8 mouse cellular contexts compared by ENCODE assay signal in the genomic region with DNA sequence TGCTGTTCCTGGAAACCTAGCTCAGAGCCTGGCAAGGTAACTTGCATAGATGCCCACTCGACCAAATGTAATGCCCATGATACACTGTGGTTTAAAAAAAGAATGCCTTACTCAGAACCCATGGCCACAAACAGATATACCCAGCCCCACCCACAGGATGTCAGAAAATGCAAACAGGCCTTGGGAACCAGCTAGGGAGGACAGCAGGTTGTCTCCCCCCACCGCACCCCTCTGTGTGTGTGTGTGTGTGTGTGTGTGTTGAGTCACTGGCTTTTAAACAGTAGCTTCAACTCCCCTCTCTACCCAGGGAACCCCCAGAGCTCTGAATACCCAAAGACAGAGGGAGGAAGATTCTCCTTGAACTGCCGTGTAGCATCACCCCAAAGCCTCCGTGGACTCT. TPM values are rescaled to one million over a fixed set of nuclear protein-coding genes. Genes with fewer than 3 reads are reported as not detected.
DNase-seq lines count a peak whose midpoint lies in the region; ATAC-seq and TF ChIP-seq lines count a peak whose summit lies in the region.

No protein-coding gene starts in this region.

- H3K9ac ChIP-seq in neural tube, embryonic 11.5 days (ENCODE audit: low read length): no peak overlapping the region
- no peak overlapping the region for H3K9ac ChIP-seq in forebrain, embryonic 16.5 days (replicated peaks; ENCODE audit: low read depth, low read length)
- H3K9ac ChIP-seq in lung, embryonic 16.5 days (ENCODE audit: low read length): peak overlapping the region; percentile 43
- peak overlapping the region; percentile 59; the same call in 1 of the 2 replicates for H3K9ac ChIP-seq in stomach, postnatal 0 days (ENCODE audit: low read length)

- H3K27me3 ChIP-seq in neural tube, embryonic 11.5 days (ENCODE audit: control insufficient read depth, insufficient read depth, low read length): no peaks in the 10 kb centered on the region
- H3K27me3 ChIP-seq in forebrain, embryonic 16.5 days (replicated peaks; ENCODE audit: control insufficient read depth, insufficient read depth, low read length): 0 out of 2 replicates have a peak, but pooled peaks cover 6% of the 10 kb centered on the region
- H3K27me3 ChIP-seq in lung, embryonic 16.5 days (ENCODE audit: control insufficient read depth, insufficient read depth, low read depth, low read length): no peaks in the 10 kb centered on the region
- H3K27me3 ChIP-seq in stomach, postnatal 0 days (ENCODE audit: control insufficient read depth, insufficient read depth, low read length): no peaks in the 10 kb centered on the region

- peak overlapping the region; percentile 97 for H3K4me2 ChIP-seq in neural tube, embryonic 11.5 days (ENCODE audit: low read depth)
- H3K4me2 ChIP-seq in forebrain, embryonic 16.5 days (ENCODE audit: low read length): peak overlapping the region; percentile 92
- H3K4me2 ChIP-seq in lung, embryonic 16.5 days (ENCODE audit: low read depth, low read length): peak overlapping the region; percentile 88
- peak overlapping the region; percentile 95 for H3K4me2 ChIP-seq in stomach, postnatal 0 days (replicated peaks; ENCODE audit: low read depth)

- WGBS in neural tube, embryonic 11.5 days: 65% methylated on average over 4 of the region's 4 CpGs
- WGBS in forebrain, embryonic 16.5 days: 48% methylated on average over 4 of the region's 4 CpGs
- WGBS in lung, embryonic 16.5 days: 42% methylated on average over 4 of the region's 4 CpGs
- WGBS in stomach, postnatal 0 days: 39% methylated on average over 4 of the region's 4 CpGs

- no peaks in the 10 kb centered on the region for H3K36me3 ChIP-seq in neural tube, embryonic 11.5 days (ENCODE audit: control insufficient read depth, insufficient read depth, low read length)
- H3K36me3 ChIP-seq in forebrain, embryonic 16.5 days (ENCODE audit: control insufficient read depth, insufficient read depth): no peaks in the 10 kb centered on the region
- no peaks in the 10 kb centered on the region; the same call in none of the 2 replicates for H3K36me3 ChIP-seq in lung, embryonic 16.5 days (ENCODE audit: control insufficient read depth, insufficient read depth, low read length)
- peaks cover 4% of the 10 kb centered on the region; the same call in 1 of the 2 replicates for H3K36me3 ChIP-seq in stomach, postnatal 0 days (ENCODE audit: control insufficient read depth, insufficient read depth, low read length)

- no peak for TF ChIP-seq EP300 in stomach, postnatal 0 days (optimal IDR thresholded peaks at IDR 0.05)

- TF ChIP-seq CTCF in stomach, postnatal 0 days (IDR thresholded peaks at IDR 0.05; ENCODE audit: low read depth): no peak

- no peak for ATAC-seq in neural tube, embryonic 11.5 days (ENCODE audit: insufficient read depth, low FRiP score, low TSS enrichment)
- ATAC-seq in forebrain, embryonic 16.5 days: no peak
- ATAC-seq in lung, embryonic 16.5 days (ENCODE audit: low read depth): no peak
- no peak for ATAC-seq in stomach, postnatal 0 days (ENCODE audit: low FRiP score, low TSS enrichment)
- no peak for ATAC-seq in activated CD4-positive, CD25-positive, alpha-beta regulatory T cell, adult 4 months

- H3K4me1 ChIP-seq in neural tube, embryonic 11.5 days (ENCODE audit: control insufficient read depth, insufficient read depth, low read length): peaks cover 2% of the 10 kb centered on the region; the same call in 1 of the 2 replicates
- peaks cover 7% of the 10 kb centered on the region for H3K4me1 ChIP-seq in forebrain, embryonic 16.5 days (replicated peaks; ENCODE audit: control insufficient read depth, insufficient read depth, low read length)
- peaks cover 11% of the 10 kb centered on the region for H3K4me1 ChIP-seq in lung, embryonic 16.5 days (replicated peaks; ENCODE audit: control insufficient read depth, insufficient read depth, low read length)
- no peaks in the 10 kb centered on the region for H3K4me1 ChIP-seq in stomach, postnatal 0 days (replicated peaks; ENCODE audit: control insufficient read depth, insufficient read depth)

- peak overlapping the region; percentile 62 for H3K4me3 ChIP-seq in neural tube, embryonic 11.5 days (ENCODE audit: low read depth, low read length)
- peak overlapping the region; percentile 77 for H3K4me3 ChIP-seq in forebrain, embryonic 16.5 days (replicated peaks; ENCODE audit: low read length)
- H3K4me3 ChIP-seq in lung, embryonic 16.5 days (ENCODE audit: low read length): peak overlapping the region; percentile 74
- H3K4me3 ChIP-seq in stomach, postnatal 0 days (ENCODE audit: low read depth, low read length): peak overlapping the region; percentile 63; the same call in 1 of the 2 replicates

- no peak overlapping the region for H3K27ac ChIP-seq in neural tube, embryonic 11.5 days (ENCODE audit: low read depth, low read length)
- no peak overlapping the region for H3K27ac ChIP-seq in forebrain, embryonic 16.5 days (ENCODE audit: low read length)
- H3K27ac ChIP-seq in lung, embryonic 16.5 days (ENCODE audit: low read length): no peak overlapping the region
- peak overlapping the region; percentile 78 for H3K27ac ChIP-seq in stomach, postnatal 0 days (replicated peaks)

- no peaks in the 10 kb centered on the region for H3K9me3 ChIP-seq in neural tube, embryonic 11.5 days (ENCODE audit: control insufficient read depth, low read length)
- no peaks in the 10 kb centered on the region for H3K9me3 ChIP-seq in forebrain, embryonic 16.5 days (ENCODE audit: control insufficient read depth, low read length)
- no peaks in the 10 kb centered on the region for H3K9me3 ChIP-seq in lung, embryonic 16.5 days (ENCODE audit: control insufficient read depth, low read length)
- H3K9me3 ChIP-seq in stomach, postnatal 0 days (ENCODE audit: control insufficient read depth, low read length): no peaks in the 10 kb centered on the region

- DNase-seq in neural tube, embryonic 11.5 days (ENCODE audit: low spot score): no peak
- DNase-seq in neural tube, embryonic 10.5 days (ENCODE audit: extremely low spot score, low spot score): no peak
- no peak for DNase-seq in stomach, postnatal 0 days (ENCODE audit: low spot score)
- DNase-seq in right cerebral cortex, adult 18-20 months: no peak
- DNase-seq in cerebellum, adult 11 months: no peak

RNA-seq across cellular contexts. Expression of a gene that starts 1.3 kb away (rescaled TPM):
- 0.37 and 0.72 TPM in 2 replicates for polyA plus RNA-seq in neural tube, embryonic 11.5 days (2014; fragmentation: Nextera tagmentation; extraction: Ambion mirVana)
- 0.14 TPM in 1 of 2 replicates, not detected in the other for polyA plus RNA-seq in forebrain, embryonic 16.5 days (2015; fragmentation: Nextera tagmentation; extraction: Ambion mirVana)
- polyA plus RNA-seq in lung, embryonic 16.5 days (2015; fragmentation: Nextera tagmentation; extraction: Ambion mirVana): 0.77 and 1.4 TPM in 2 replicates
- polyA plus RNA-seq in stomach, postnatal 0 days (2015; fragmentation: Nextera tagmentation; extraction: Ambion mirVana): 0.16 and 0.18 TPM in 2 replicates
- polyA plus RNA-seq in activated CD4-positive, CD25-positive, alpha-beta regulatory T cell, adult 4 months (2017; shearing (Covaris generic)): under 1 TPM in 1 of 2 experiments, not detected in 1; 0.22 TPM

RNA-seq across cellular contexts. Expression of a gene that starts 1.6 kb away (rescaled TPM):
- 2.1 and 4.4 TPM in 2 replicates for polyA plus RNA-seq in neural tube, embryonic 11.5 days (2014; fragmentation: Nextera tagmentation; extraction: Ambion mirVana)
- 5.9 and 6.1 TPM in 2 replicates for polyA plus RNA-seq in forebrain, embryonic 16.5 days (2015; fragmentation: Nextera tagmentation; extraction: Ambion mirVana)
- polyA plus RNA-seq in lung, embryonic 16.5 days (2015; fragmentation: Nextera tagmentation; extraction: Ambion mirVana): 4.8 and 6.0 TPM in 2 replicates
- 3.8 and 5.3 TPM in 2 replicates for polyA plus RNA-seq in stomach, postnatal 0 days (2015; fragmentation: Nextera tagmentation; extraction: Ambion mirVana)
- polyA plus RNA-seq in activated CD4-positive, CD25-positive, alpha-beta regulatory T cell, adult 4 months (2017; shearing (Covaris generic)): 10 to 100 TPM; 12.5 to 13.9 TPM

RNA-seq across cellular contexts. Expression of a gene that starts 59.6 kb away (rescaled TPM):
- 12.5 and 13.0 TPM in 2 replicates for polyA plus RNA-seq in neural tube, embryonic 11.5 days (2014; fragmentation: Nextera tagmentation; extraction: Ambion mirVana)
- 30.9 and 36.6 TPM in 2 replicates for polyA plus RNA-seq in forebrain, embryonic 16.5 days (2015; fragmentation: Nextera tagmentation; extraction: Ambion mirVana)
- polyA plus RNA-seq in lung, embryonic 16.5 days (2015; fragmentation: Nextera tagmentation; extraction: Ambion mirVana): 10.7 and 11.8 TPM in 2 replicates
- 15.7 and 15.8 TPM in 2 replicates for polyA plus RNA-seq in stomach, postnatal 0 days (2015; fragmentation: Nextera tagmentation; extraction: Ambion mirVana)
- 10 to 100 TPM; 14.6 to 23.0 TPM for polyA plus RNA-seq in activated CD4-positive, CD25-positive, alpha-beta regulatory T cell, adult 4 months (2017; shearing (Covaris generic))

Comparison
In these comparisons a context has a peak if more than half of its experiments do, and no peak if none do; other contexts are left out.
1. H3K9ac ChIP-seq: peak in lung, embryonic 16.5 days (single experiment) and stomach, postnatal 0 days (single experiment); none in neural tube, embryonic 11.5 days (single experiment) and forebrain, embryonic 16.5 days (single experiment).
2. Peak in every context shown above with its lines, with median percentiles within 50 percentile points of each other: H3K4me2 ChIP-seq and H3K4me3 ChIP-seq.